Mouse (Mus musculus) testis, adult 2 months (tissue): ENCODE results near the gene Gm28308. TPM values are rescaled to one million over a fixed set of nuclear protein-coding genes. Genes with fewer than 3 reads are reported as not detected.

ENCODE experiments used
- H3K27ac ChIP-seq: fragments of 200-500 bp; 2 replicates; pipeline ENCODE4 v1.5.1; 2012; ENCODE audit warnings: low read depth, low read length; ENCODE audit not compliant: control insufficient read depth, insufficient read depth
- H3K27me3 ChIP-seq: fragments of 200-500 bp; 2 replicates; pipeline ENCODE4 v1.6.1; 2012; ENCODE audit warnings: mild to moderate bottlenecking, low read length, moderate library complexity; ENCODE audit not compliant: control insufficient read depth, insufficient read depth
- H3K36me3 ChIP-seq: fragments of 200-500 bp; 2 replicates; pipeline ENCODE4 v1.6.1; 2012; ENCODE audit warnings: mild to moderate bottlenecking, low read length; ENCODE audit not compliant: control insufficient read depth, insufficient read depth
- H3K4me1 ChIP-seq: fragments of 200-500 bp; 2 replicates; pipeline ENCODE4 v1.6.1; 2012; ENCODE audit warnings: low read length; ENCODE audit not compliant: control insufficient read depth, insufficient read depth
- H3K4me3 ChIP-seq: fragments of 200-500 bp; 2 replicates; pipeline ENCODE4 v1.5.1; 2012; ENCODE audit warnings: low read depth, mild to moderate bottlenecking, low read length, moderate library complexity, mixed read lengths; ENCODE audit not compliant: control insufficient read depth
- CTCF ChIP-seq: fragments of 200-500 bp; IDR thresholded peaks from 2 replicates; pipeline ENCODE4 v1.5.1; 2012; ENCODE audit warnings: low read depth, mild to moderate bottlenecking, inconsistent platforms, low read length, moderate library complexity; ENCODE audit not compliant: control insufficient read depth, insufficient read depth, insufficient replicate concordance
- POLR2A ChIP-seq: fragments of 200-500 bp; IDR thresholded peaks from 2 replicates; pipeline ENCODE4 v1.6.1; 2012; ENCODE audit warnings: low read depth, mild to moderate bottlenecking, inconsistent platforms, low read length, moderate library complexity; ENCODE audit not compliant: control insufficient read depth
- polyA plus RNA-seq: library from polyadenylated mRNA; depleted of rRNA; stranded (reverse); fragments of >200 nt; gene quantifications from 2 replicates; pipeline ENCODE4 v1.2.3, GENCODE M21; 2012

The Gm28308 gene
- polyA plus RNA-seq, 1 experiment, result not detected

DNA sequence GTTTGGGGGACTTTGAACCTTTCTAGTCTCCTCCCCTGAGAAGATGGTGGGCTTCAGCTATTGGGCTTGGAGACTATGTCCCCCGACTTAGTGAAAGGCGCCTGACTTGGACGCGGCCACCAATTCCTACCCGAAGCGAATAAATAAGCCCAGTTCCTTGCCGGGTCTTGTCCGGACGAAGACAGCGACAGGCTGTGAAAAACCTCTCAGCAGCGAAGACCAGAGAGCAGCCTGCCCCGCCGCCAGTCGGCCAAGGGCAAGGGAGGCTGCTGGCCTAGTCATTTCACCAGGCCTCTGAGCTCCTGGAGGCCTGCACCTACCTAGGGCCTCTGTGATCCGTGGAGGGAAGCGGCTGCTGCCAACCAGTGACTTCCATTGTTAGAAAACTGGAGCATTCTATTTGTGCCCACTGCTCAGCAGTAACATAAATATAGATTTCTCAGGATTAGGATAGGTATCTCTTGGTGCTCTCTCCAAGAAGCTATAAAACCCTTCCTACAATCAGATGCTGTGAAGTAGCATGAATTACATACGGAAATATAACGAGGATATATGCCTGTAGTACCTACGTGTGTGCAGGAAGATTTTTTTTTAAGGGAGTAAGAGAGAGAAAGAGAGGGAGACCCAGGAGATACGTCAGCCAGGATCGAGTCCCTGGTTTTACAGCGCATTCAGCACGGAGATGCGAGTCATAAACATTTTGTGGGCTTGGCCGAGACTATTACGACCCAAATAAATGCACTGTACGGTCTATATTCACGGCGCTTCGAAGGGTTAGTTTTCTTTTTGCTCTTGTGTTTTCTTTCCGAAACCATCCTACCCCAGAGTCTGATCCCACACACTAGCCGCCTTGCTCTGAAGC lies 7.1 kb upstream of the Gm28308 start:
- Histone ChIP-seq H3K27me3 (peaks cover 17% of the 10 kb centered on the region), H3K4me3 (no peak overlapping the region)

DNA sequence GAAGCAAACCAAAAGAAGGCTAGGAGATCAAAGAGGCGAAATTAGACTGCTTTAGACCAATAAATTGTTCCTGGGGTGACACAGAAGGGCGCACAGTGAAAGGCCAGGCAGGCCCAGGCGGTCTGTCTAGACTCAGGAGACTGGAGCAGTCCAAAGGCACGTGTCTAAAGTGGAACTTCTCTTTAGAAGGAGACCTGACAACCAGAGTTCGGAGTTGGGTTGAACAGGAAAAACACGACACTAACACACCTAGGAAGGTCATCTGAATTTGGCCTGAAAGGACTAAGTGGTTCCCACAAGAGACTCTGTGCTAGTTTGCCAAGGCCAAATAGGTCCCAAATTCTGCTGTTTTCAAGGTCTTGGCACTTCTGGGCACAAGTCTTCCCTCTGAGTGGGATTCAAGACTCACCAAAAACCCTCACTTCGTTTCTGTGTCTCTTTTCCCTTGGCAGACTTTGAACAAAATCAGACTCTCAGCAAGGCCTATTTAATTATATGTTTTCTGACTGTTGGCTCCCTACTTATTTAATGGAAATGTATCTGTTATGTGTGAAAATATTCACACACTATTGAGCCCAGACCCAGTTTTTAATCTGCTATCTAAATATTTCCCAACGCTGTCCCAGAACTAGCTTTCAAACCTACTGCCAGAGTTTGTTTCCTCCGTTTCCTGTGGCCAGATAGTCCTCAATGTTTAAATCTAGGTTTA lies 6.2 kb upstream of the Gm28308 start:
- TF ChIP-seq POLR2A (no peak), CTCF (no peak)
- Histone ChIP-seq H3K36me3 (no peaks in the 10 kb centered on the region), H3K27ac (no peak overlapping the region), H3K27me3 (peaks cover 11% of the 10 kb centered on the region), H3K4me1 (peaks cover 36% of the 10 kb centered on the region), H3K4me3 (no peak overlapping the region)

More for the DNA sequence above, 7.1 kb upstream of the Gm28308 start:
- Histone ChIP-seq H3K4me1 (peaks cover 34% of the 10 kb centered on the region), H3K36me3 (no peaks in the 10 kb centered on the region), H3K27ac (no peak overlapping the region)
- TF ChIP-seq CTCF (no peak), POLR2A (no peak)

DNA sequence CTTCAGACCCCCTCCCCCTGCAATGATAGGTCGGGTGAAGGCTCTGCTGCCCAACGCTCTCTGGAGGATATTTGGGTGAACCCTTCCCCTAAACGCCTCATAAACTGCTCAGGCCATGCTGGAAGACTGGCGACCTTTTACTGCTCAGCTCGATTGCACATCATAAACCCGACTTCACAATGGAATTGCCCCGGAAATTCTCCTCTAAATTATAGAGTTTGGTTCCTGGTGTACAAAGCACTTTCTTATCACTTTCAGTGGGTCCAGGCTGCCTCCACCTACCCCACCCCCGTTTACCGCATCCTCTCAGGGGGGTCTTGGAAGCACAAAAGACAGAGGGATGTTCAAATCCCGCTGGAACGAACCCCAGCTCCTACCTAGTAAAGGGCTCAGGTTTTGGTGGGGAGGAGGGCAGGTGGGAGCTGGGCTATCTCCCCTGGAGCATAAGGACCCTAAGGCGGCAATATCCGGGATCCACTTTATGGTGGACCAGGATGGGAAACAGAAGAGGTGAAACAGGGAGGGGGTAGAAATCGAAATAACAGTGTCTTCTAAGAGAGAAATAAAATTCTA lies 5.6 kb upstream of the Gm28308 start:
- Histone ChIP-seq H3K27me3 (peaks cover 9% of the 10 kb centered on the region), H3K4me3 (no peak overlapping the region), H3K27ac (no peak overlapping the region), H3K4me1 (peaks cover 36% of the 10 kb centered on the region), H3K36me3 (no peaks in the 10 kb centered on the region)
- TF ChIP-seq CTCF, result no peak

- no peak for TF ChIP-seq CTCF
- TF ChIP-seq POLR2A, result no peak
- Histone ChIP-seq H3K27me3 (peaks cover 9% of the 10 kb centered on the region), H3K36me3 (no peaks in the 10 kb centered on the region), H3K4me3 (peak overlapping the region; percentile 49; the same call in 1 of the 2 replicates), H3K4me1 (peaks cover 36% of the 10 kb centered on the region), H3K27ac (no peak overlapping the region)
Measured at GRCm38 (mm10) chr6:52217895-52218642, 4.9 kb upstream of the Gm28308 start.

DNA sequence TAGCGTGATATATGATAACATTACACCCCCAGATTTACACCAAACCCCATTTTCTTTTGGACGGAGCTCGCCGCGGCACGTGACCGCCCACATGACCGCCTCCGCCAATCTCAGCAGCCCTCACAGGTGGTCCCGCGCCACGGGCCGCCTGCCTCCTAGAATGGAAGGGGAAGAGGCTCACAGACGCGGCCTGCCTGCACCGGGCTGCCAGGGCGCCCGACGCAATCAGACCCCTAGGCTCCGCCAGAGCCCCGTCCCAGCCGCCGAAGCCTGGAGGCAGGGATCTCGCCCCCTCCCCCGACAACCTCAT lies 4.3 kb upstream of the Gm28308 start:
- peaks cover 38% of the 10 kb centered on the region for H3K4me1 ChIP-seq
- H3K27ac ChIP-seq, result no peak overlapping the region
- H3K27me3 ChIP-seq, result peaks cover 12% of the 10 kb centered on the region
- peak overlapping the region; percentile 49 for H3K4me3 ChIP-seq
- no peaks in the 10 kb centered on the region for H3K36me3 ChIP-seq
- no peak for TF ChIP-seq POLR2A
- no peak for TF ChIP-seq CTCF

DNA sequence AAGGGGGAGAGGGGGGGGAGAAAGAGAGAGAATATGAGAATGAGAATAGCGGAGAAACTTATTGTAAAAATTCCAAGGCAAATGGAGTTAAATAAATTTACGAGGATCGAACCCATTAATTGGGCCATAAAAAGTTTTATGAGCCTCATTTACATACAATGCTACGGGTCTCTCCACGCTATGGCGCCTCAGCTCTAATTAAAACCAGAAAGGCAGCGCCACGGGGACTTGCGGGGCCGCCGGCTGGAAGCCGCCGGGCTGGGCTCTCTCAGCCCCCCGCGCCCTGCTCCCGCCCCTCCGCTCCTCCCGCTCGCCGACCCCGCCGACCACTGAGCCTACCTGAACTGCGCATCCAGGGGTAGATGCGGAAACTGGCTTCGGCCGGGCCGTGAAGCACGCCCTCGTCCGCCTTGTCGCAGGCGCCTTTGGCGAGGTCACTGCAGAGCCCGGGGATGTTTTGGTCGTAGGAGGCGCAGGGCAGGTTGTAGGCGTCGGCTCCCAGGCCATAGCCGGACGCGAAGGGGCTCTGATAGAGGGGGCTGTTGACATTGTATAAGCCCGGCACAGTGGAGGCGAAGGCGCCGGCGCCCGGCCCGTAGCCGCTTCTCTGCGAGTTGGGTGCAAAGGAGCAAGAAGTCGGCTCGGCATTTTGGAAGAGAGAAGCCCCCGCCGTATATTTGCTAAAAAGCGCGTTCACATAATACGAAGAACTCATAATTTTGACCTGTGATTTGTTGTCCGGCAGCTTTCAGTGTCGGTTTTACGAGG lies 3.7 kb upstream of the Gm28308 start:
- H3K36me3 ChIP-seq, result no peaks in the 10 kb centered on the region
- H3K27ac ChIP-seq, result no peak overlapping the region
- H3K4me3 ChIP-seq, result peak overlapping the region; percentile 49
- TF ChIP-seq CTCF (no peak), POLR2A (no peak)
- H3K4me1 ChIP-seq, result peaks cover 33% of the 10 kb centered on the region
- H3K27me3 ChIP-seq, result peaks cover 12% of the 10 kb centered on the region
